Mouse (Mus musculus): ENCODE measurements at regions not wholly inside any gene's neighbourhood (a gene's known extent, or its start where the extent isn't known, plus 50 kb on each side); places are given as distances from the start of the nearest gene placed in this dataset.

GRCm38 (mm10) chr16:5478970-5479369 is 223.2 kb upstream of the Eef2kmt start:
- no peak for ATAC-seq (ENCODE audit: poor library complexity, severe bottlenecking)

GRCm38 (mm10) chr16:5471321-5471720 is 215.5 kb upstream of the Eef2kmt start:
- peak; percentile 49; the same call in 1 of the 2 replicates for ATAC-seq (ENCODE audit: poor library complexity, severe bottlenecking)

- peak; percentile 67 for ATAC-seq (ENCODE audit: poor library complexity, severe bottlenecking)
These were observed 211.8 kb upstream of the Eef2kmt start for GRCm38 (mm10) chr16:5467587-5467986.

GRCm38 (mm10) chr16:5466760-5467159 is 211.0 kb upstream of the Eef2kmt start:
- ATAC-seq (ENCODE audit: poor library complexity, severe bottlenecking) = peak; percentile 23; the same call in 1 of the 2 replicates

- ATAC-seq (ENCODE audit: poor library complexity, severe bottlenecking) = no peak
These were observed 199.7 kb upstream of the Eef2kmt start for GRCm38 (mm10) chr16:5455352-5455965.

- no peak for ATAC-seq (ENCODE audit: poor library complexity, severe bottlenecking)
These were observed 198.5 kb upstream of the Eef2kmt start for GRCm38 (mm10) chr16:5454243-5454642.

- ATAC-seq (ENCODE audit: poor library complexity, severe bottlenecking) = no peak
These were observed 197.2 kb upstream of the Eef2kmt start for GRCm38 (mm10) chr16:5452971-5453370.

GRCm38 (mm10) chr16:5445776-5446175 is 190.0 kb upstream of the Eef2kmt start:
- peak; percentile 87 for ATAC-seq (ENCODE audit: poor library complexity, severe bottlenecking)

- peak; percentile 90 for ATAC-seq (ENCODE audit: poor library complexity, severe bottlenecking)
These were observed 189.0 kb upstream of the Eef2kmt start for GRCm38 (mm10) chr16:5444785-5445184.

GRCm38 (mm10) chr16:5439717-5440116 is 183.9 kb upstream of the Eef2kmt start:
- no peak for ATAC-seq (ENCODE audit: poor library complexity, severe bottlenecking)

- no peak for ATAC-seq (ENCODE audit: poor library complexity, severe bottlenecking)
These were observed 182.6 kb upstream of the Eef2kmt start for GRCm38 (mm10) chr16:5438405-5438804.

GRCm38 (mm10) chr16:5431689-5432088 is 175.9 kb upstream of the Eef2kmt start:
- ATAC-seq (ENCODE audit: poor library complexity, severe bottlenecking) = peak; percentile 93

GRCm38 (mm10) chr16:5431111-5431510 is 175.3 kb upstream of the Eef2kmt start:
- ATAC-seq (ENCODE audit: poor library complexity, severe bottlenecking) = no peak

- peak; percentile 38 for ATAC-seq (ENCODE audit: poor library complexity, severe bottlenecking)
These were observed 173.7 kb upstream of the Eef2kmt start for GRCm38 (mm10) chr16:5429466-5429865.

GRCm38 (mm10) chr16:5425908-5426307 is 170.1 kb upstream of the Eef2kmt start:
- no peak for ATAC-seq (ENCODE audit: poor library complexity, severe bottlenecking)

GRCm38 (mm10) chr16:5422041-5422440 is 166.3 kb upstream of the Eef2kmt start:
- no peak for ATAC-seq (ENCODE audit: poor library complexity, severe bottlenecking)

GRCm38 (mm10) chr16:5421591-5421990 is 165.8 kb upstream of the Eef2kmt start:
- ATAC-seq (ENCODE audit: poor library complexity, severe bottlenecking) = no peak

- ATAC-seq (ENCODE audit: poor library complexity, severe bottlenecking) = no peak
These were observed 163.7 kb upstream of the Eef2kmt start for GRCm38 (mm10) chr16:5419467-5419866.

GRCm38 (mm10) chr16:5418462-5419197 is 162.8 kb upstream of the Eef2kmt start:
- ATAC-seq (ENCODE audit: poor library complexity, severe bottlenecking) = no peak

GRCm38 (mm10) chr16:5415310-5415709 is 159.5 kb upstream of the Eef2kmt start:
- peak; percentile 51; the same call in 1 of the 2 replicates for ATAC-seq (ENCODE audit: poor library complexity, severe bottlenecking)

GRCm38 (mm10) chr16:5411819-5412385 is 156.1 kb upstream of the Eef2kmt start:
- ATAC-seq (ENCODE audit: poor library complexity, severe bottlenecking) = no peak

- peak; percentile 91 for ATAC-seq (ENCODE audit: poor library complexity, severe bottlenecking)
These were observed 150.9 kb upstream of the Eef2kmt start for GRCm38 (mm10) chr16:5406711-5407110.
